Mouse (Mus musculus) CH12.LX (cell line): ENCODE results near the gene Dhtkd1. TPM values are rescaled to one million over a fixed set of nuclear protein-coding genes. Genes with fewer than 3 reads are reported as not detected.
A peak's percentile ranks its signal among the peaks of the same experiment; 100 is the strongest.

ENCODE experiments used
- DNase-seq: peaks from one replicate; pipeline ENCODE4 v3.0.0-alpha.2; 2013; ENCODE audit errors: extremely low read depth
- H3K27ac ChIP-seq: 2 replicates; pipeline ENCODE4 v1.5.1; 2012; ENCODE audit warnings: low read depth, mild to moderate bottlenecking, control low read depth, moderate library complexity; ENCODE audit not compliant: insufficient read depth
- H3K27me3 ChIP-seq: replicated peaks from 2 replicates; pipeline ENCODE3; 2012; ENCODE audit warnings: inconsistent platforms
- H3K36me3 ChIP-seq, 2 experiments: replicated peaks in 1 of 2; 2 replicates each; pipeline versions ENCODE3 to v1.6.1; 2012; ENCODE audit warnings: inconsistent platforms in 1 of 2, low read length in 1 of 2, mild to moderate bottlenecking in 1 of 2, mixed read lengths in 1 of 2, moderate library complexity in 1 of 2; ENCODE audit not compliant: control insufficient read depth in 1 of 2, insufficient read depth in 1 of 2
- H3K4me1 ChIP-seq, 2 experiments: 2 replicates each; pipeline ENCODE4 v1.6.1; 2012; ENCODE audit warnings: inconsistent platforms in 1 of 2, moderate library complexity in 1 of 2; ENCODE audit not compliant: insufficient read depth in 2 of 2, control insufficient read depth in 1 of 2
- H3K4me2 ChIP-seq: 2 replicates; pipeline ENCODE4 v1.6.1; 2012; ENCODE audit warnings: low read depth, mild to moderate bottlenecking, control low read depth; ENCODE audit not compliant: poor library complexity, insufficient read depth, severe bottlenecking
- H3K4me3 ChIP-seq, 3 experiments: fragments of 150-350 bp in 1 of 3; sonication (generic) in 1 of 3; replicated peaks in 1 of 3; 2 replicates each; pipeline versions ENCODE3 to v1.5.1; 2011 to 2012; ENCODE audit warnings: low read depth in 2 of 3, low read length in 2 of 3, mild to moderate bottlenecking in 2 of 3, moderate library complexity in 2 of 3, control low read depth in 1 of 3, improper control_type of control experiment in 1 of 3, inconsistent platforms in 1 of 3, mixed read lengths in 1 of 3; ENCODE audit not compliant: poor library complexity in 1 of 3
- H3K79me2 ChIP-seq: replicated peaks from 2 replicates; pipeline ENCODE4 v1.6.1; 2012; ENCODE audit warnings: mild to moderate bottlenecking, moderate library complexity; ENCODE audit not compliant: control insufficient read depth, poor library complexity, insufficient read depth, severe bottlenecking; ENCODE audit errors: extremely low read depth
- H3K9ac ChIP-seq: 2 replicates; pipeline ENCODE4 v1.6.1; 2012; ENCODE audit warnings: low read depth, mild to moderate bottlenecking, control low read depth, moderate library complexity; ENCODE audit not compliant: insufficient read depth
- H3K9me3 ChIP-seq: replicated peaks from 2 replicates; pipeline ENCODE3; 2012; ENCODE audit warnings: low read length, inconsistent platforms, mixed read lengths
- BHLHE40 ChIP-seq: IDR thresholded peaks from 2 replicates; pipeline ENCODE4 v1.6.1; 2011; ENCODE audit warnings: mild to moderate bottlenecking, low read depth, low read length, improper control_type of control experiment
- CHD1 ChIP-seq: IDR thresholded peaks from 2 replicates; pipeline ENCODE4 v1.6.1; 2012; ENCODE audit warnings: low read depth, low read length, improper control_type of control experiment, inconsistent platforms
- CHD2 ChIP-seq: IDR thresholded peaks from 2 replicates; pipeline ENCODE4 v1.6.1; 2011; ENCODE audit warnings: low read length, improper control_type of control experiment
- CTCF ChIP-seq, 2 experiments: IDR thresholded peaks in 1 of 2; conservative IDR thresholded peaks in 1 of 2; 2 replicates each; pipeline ENCODE4 v1.5.1; 2011 to 2012; ENCODE audit warnings: low read depth in 2 of 2, low read length in 2 of 2, improper control_type of control experiment in 1 of 2, inconsistent platforms in 1 of 2, mild to moderate bottlenecking in 1 of 2, moderate library complexity in 1 of 2
- E2F4 ChIP-seq: IDR thresholded peaks from 2 replicates; pipeline ENCODE4 v1.6.1; 2011; ENCODE audit warnings: low read depth, low read length, improper control_type of control experiment; ENCODE audit not compliant: insufficient replicate concordance
- ELF1 ChIP-seq: IDR thresholded peaks from 2 replicates; pipeline ENCODE4 v1.6.1; 2014; ENCODE audit warnings: low read depth, mild to moderate bottlenecking, inconsistent platforms, low read length, improper control_type of control experiment
- EP300 ChIP-seq: IDR thresholded peaks from 2 replicates; pipeline ENCODE4 v1.6.1; 2011; ENCODE audit warnings: low read length, improper control_type of control experiment
- ETS1 ChIP-seq: conservative IDR thresholded peaks from 2 replicates; pipeline ENCODE4 v1.6.1; 2012; ENCODE audit warnings: low read depth, mild to moderate bottlenecking, inconsistent platforms, low read length, improper control_type of control experiment, moderate library complexity
- GABPA ChIP-seq: IDR thresholded peaks from 2 replicates; pipeline ENCODE4 v1.6.1; 2012; ENCODE audit warnings: low read depth, low read length, improper control_type of control experiment, inconsistent platforms; ENCODE audit not compliant: insufficient replicate concordance
- HCFC1 ChIP-seq: IDR thresholded peaks from 2 replicates; pipeline ENCODE4 v1.6.1; 2012; ENCODE audit warnings: low read depth, mild to moderate bottlenecking, inconsistent platforms, low read length, improper control_type of control experiment
- IRF4 ChIP-seq: IDR thresholded peaks from 2 replicates; pipeline ENCODE4 v1.6.1; 2014; ENCODE audit warnings: low read depth, mild to moderate bottlenecking, inconsistent platforms, low read length, improper control_type of control experiment
- JUN ChIP-seq: IDR thresholded peaks from 2 replicates; pipeline ENCODE4 v1.6.1; 2011; ENCODE audit warnings: low read depth, mild to moderate bottlenecking, low read length, improper control_type of control experiment, moderate library complexity; ENCODE audit not compliant: insufficient read depth
- JUND ChIP-seq: conservative IDR thresholded peaks from 2 replicates; pipeline ENCODE4 v1.6.1; 2011; ENCODE audit warnings: low read depth, low read length, improper control_type of control experiment
- KAT2A ChIP-seq: IDR thresholded peaks from 2 replicates; pipeline ENCODE4 v1.6.1; 2012; ENCODE audit warnings: low read length, improper control_type of control experiment, inconsistent platforms; ENCODE audit not compliant: insufficient replicate concordance
- MAFK ChIP-seq: IDR thresholded peaks from 2 replicates; pipeline ENCODE4 v1.6.1; 2011; ENCODE audit warnings: low read length, improper control_type of control experiment; ENCODE audit not compliant: insufficient replicate concordance
- MAX ChIP-seq: IDR thresholded peaks from 2 replicates; pipeline ENCODE4 v1.6.1; 2011; ENCODE audit warnings: low read length, improper control_type of control experiment
- MAZ ChIP-seq: IDR thresholded peaks from 2 replicates; pipeline ENCODE4 v1.6.1; 2012; ENCODE audit warnings: low read depth, mild to moderate bottlenecking, inconsistent platforms, low read length, improper control_type of control experiment, moderate library complexity
- MEF2A ChIP-seq: IDR thresholded peaks from 2 replicates; pipeline ENCODE4 v1.6.1; 2014; ENCODE audit warnings: low read depth, mild to moderate bottlenecking, inconsistent platforms, low read length, improper control_type of control experiment, borderline replicate concordance
- MXI1 ChIP-seq: IDR thresholded peaks from 2 replicates; pipeline ENCODE4 v1.6.1; 2011; ENCODE audit warnings: mild to moderate bottlenecking, low read depth, low read length, improper control_type of control experiment
- MYC ChIP-seq: IDR thresholded peaks from 2 replicates; pipeline ENCODE4 v1.6.1; 2011; ENCODE audit warnings: low read depth, mild to moderate bottlenecking, improper control_type of control experiment, low read length
- NELFE ChIP-seq: IDR thresholded peaks from 2 replicates; pipeline ENCODE4 v1.6.1; 2011; ENCODE audit warnings: low read depth, low read length, improper control_type of control experiment
- NRF1 ChIP-seq: IDR thresholded peaks from 2 replicates; pipeline ENCODE4 v1.6.1; 2014; ENCODE audit warnings: low read depth, mild to moderate bottlenecking, inconsistent platforms, low read length, improper control_type of control experiment, moderate library complexity
- PAX5 ChIP-seq: IDR thresholded peaks from 2 replicates; pipeline ENCODE4 v1.6.1; 2012; ENCODE audit warnings: low read length, inconsistent platforms, mixed read lengths
- POLR2A ChIP-seq: IDR thresholded peaks from 2 replicates; pipeline ENCODE4 v1.6.1; 2011; ENCODE audit warnings: low read depth, mild to moderate bottlenecking, improper control_type of control experiment, low read length
- POLR2AphosphoS2 ChIP-seq: IDR thresholded peaks from 2 replicates; pipeline ENCODE4 v1.6.1; 2011; ENCODE audit warnings: low read depth, low read length, improper control_type of control experiment
- RAD21 ChIP-seq: IDR thresholded peaks from 2 replicates; pipeline ENCODE4 v1.6.1; 2011; ENCODE audit warnings: low read depth, mild to moderate bottlenecking, low read length, improper control_type of control experiment, moderate library complexity
- RCOR1 ChIP-seq: conservative IDR thresholded peaks from 2 replicates; pipeline ENCODE4 v1.6.1; 2012; ENCODE audit warnings: low read depth, mild to moderate bottlenecking, inconsistent platforms, low read length, improper control_type of control experiment
- SIN3A ChIP-seq: IDR thresholded peaks from 2 replicates; pipeline ENCODE4 v1.6.1; 2012; ENCODE audit warnings: low read length, improper control_type of control experiment, inconsistent platforms
- SMC3 ChIP-seq: IDR thresholded peaks from 2 replicates; pipeline ENCODE4 v1.6.1; 2011; ENCODE audit warnings: low read depth, low read length, improper control_type of control experiment
- TBP ChIP-seq: conservative IDR thresholded peaks from 2 replicates; pipeline ENCODE4 v1.6.1; 2011; ENCODE audit warnings: low read depth, low read length, improper control_type of control experiment
- TCF12 ChIP-seq: IDR thresholded peaks from 2 replicates; pipeline ENCODE4 v1.6.1; 2014; ENCODE audit warnings: low read depth, mild to moderate bottlenecking, inconsistent platforms, low read length, improper control_type of control experiment
- UBTF ChIP-seq: IDR thresholded peaks from 2 replicates; pipeline ENCODE4 v1.6.1; 2012; ENCODE audit warnings: low read depth, mild to moderate bottlenecking, inconsistent platforms, low read length, improper control_type of control experiment, moderate library complexity
- USF1 ChIP-seq: IDR thresholded peaks from 2 replicates; pipeline ENCODE4 v1.6.1; 2014; ENCODE audit warnings: low read depth, mild to moderate bottlenecking, inconsistent platforms, low read length, improper control_type of control experiment
- USF2 ChIP-seq: conservative IDR thresholded peaks from 2 replicates; pipeline ENCODE4 v1.6.1; 2011; ENCODE audit warnings: low read depth, low read length, improper control_type of control experiment
- ZC3H11A ChIP-seq: IDR thresholded peaks from 2 replicates; pipeline ENCODE4 v1.6.1; 2012; ENCODE audit warnings: low read depth, mild to moderate bottlenecking, inconsistent platforms, low read length, improper control_type of control experiment
- ZKSCAN1 ChIP-seq: IDR thresholded peaks from 2 replicates; pipeline ENCODE4 v1.6.1; 2012; ENCODE audit warnings: low read depth, inconsistent platforms, low read length, improper control_type of control experiment, borderline replicate concordance
- ZMIZ1 ChIP-seq: IDR thresholded peaks from 2 replicates; pipeline ENCODE4 v1.6.1; 2012; ENCODE audit warnings: low read depth, mild to moderate bottlenecking, inconsistent platforms, low read length, improper control_type of control experiment
- ZNF384 ChIP-seq: IDR thresholded peaks from 2 replicates; pipeline ENCODE4 v1.6.1; 2012; ENCODE audit warnings: low read depth, low read length, improper control_type of control experiment, inconsistent platforms
- dilution Hi-C: fragments of 300-500 bp; cut with MboI; formaldehyde crosslinking; loops from 2 replicates; pipeline ENCODE4 v1.14.3; 2020; ENCODE audit warnings: low sequenced_read_pairs; ENCODE audit not compliant: extremely low pct_unique_long_range_greater_than_20kb, extremely low pct_ligation_motif_present
- in situ Hi-C: fragments of 300-500 bp; cut with MboI; formaldehyde crosslinking; loops from 3 replicates; pipeline ENCODE4 v1.14.3; 2019; ENCODE audit warnings: low sequenced_read_pairs, low pct_ligation_motif_present, low pct_unique_long_range_greater_than_20kb, mixed read lengths
- polyA plus RNA-seq: library from polyadenylated mRNA; unstranded; fragments of >175 nt; gene quantifications from 2 replicates; pipeline ENCODE4 v1.2.1, GENCODE M21; 2012; ENCODE audit warnings: low read depth; ENCODE audit not compliant: insufficient read length
- total RNA-seq, 2 experiments: library from RNA; depleted of rRNA; stranded (reverse); fragments of 300-350 nt in 1 of 2; fragments of >200 nt in 1 of 2; gene quantifications; 2 replicates each; pipeline ENCODE4 v1.2.3; 2012 to 2014

Dhtkd1 gene
- total and polyA plus RNA-seq, 3 experiments = 0.17 to 0.38 (median 0.35) TPM

GRCm38 (mm10) chr2:5950766-5951595 is 8.4 kb upstream of the Dhtkd1 start, which contains the start of gene Upf2:
Gene Upf2 (plus strand): TSS chr2:5951469.
- peak within 1 kb of the TSS; percentile 99 for H3K9ac ChIP-seq
- peak within 1 kb of the TSS; percentile 43 for H3K27ac ChIP-seq
- peaks cover 36% of the 10 kb centered on the region for H3K79me2 ChIP-seq
- H3K4me3 ChIP-seq = peak within 1 kb of the TSS; percentile 95 to 97 (median 96)
- H3K9me3 ChIP-seq = no peaks in the 10 kb centered on the region
- TF ChIP-seq ETS1 (no peak), BHLHE40 (no peak), USF2 (no peak), MEF2A (no peak; the same call in 1 of the 2 replicates), TBP (peak; percentile 59), MAFK (no peak), ZC3H11A (no peak), USF1 (no peak), CHD1 (no peak), MAX (peak; percentile 100), POLR2AphosphoS2 (peak; percentile 53; the same call in 1 of the 2 replicates), GABPA (no peak), PAX5 (no peak), NRF1 (peak; percentile 93), NELFE (peak; percentile 84), ZKSCAN1 (no peak), SMC3 (no peak), ZNF384 (no peak), JUN (no peak), HCFC1 (peak; percentile 86), MXI1 (peak; percentile 68; the same call in 1 of the 2 replicates), CHD2 (peak; percentile 17; the same call in 1 of the 2 replicates), CTCF (conservative IDR thresholded peaks at IDR 0.05 in 1 of 2, IDR thresholded peaks at IDR 0.05 in 1 of 2; ENCODE audit: low read depth in 2 of 2, low read length in 2 of 2) (peak in 1 of 2 experiments; percentile 34; a peak in 1 of 4 replicates), MYC (peak; percentile 14; the same call in 1 of the 2 replicates), JUND (no peak), SIN3A (peak; percentile 87), ELF1 (peak; percentile 80), UBTF (no peak), POLR2A (peak; percentile 87), KAT2A (no peak), ZMIZ1 (peak; percentile 83; the same call in 1 of the 2 replicates), E2F4 (no peak; the same call in 1 of the 2 replicates), EP300 (no peak), IRF4 (peak; percentile 48), TCF12 (peak; percentile 49), RCOR1 (no peak), RAD21 (no peak), MAZ (peak; percentile 95)
- in situ Hi-C loops (no loop called here), dilution Hi-C loops (no loop called here)
- H3K4me2 ChIP-seq = peak within 1 kb of the TSS; percentile 89
- H3K4me1 ChIP-seq = peaks cover 2 to 23% of the 10 kb centered on the region in 2 experiments; a peak in 1 of 4 replicates
- peak; percentile 98 for DNase-seq
- peaks cover 0 to 7% of the 10 kb centered on the region in 2 experiments for H3K36me3 ChIP-seq
- H3K27me3 ChIP-seq = no peaks in the 10 kb centered on the region
